Mouse (Mus musculus) stomach, embryonic 15.5 days (tissue): ENCODE results near the gene Clasp1. TPM values are rescaled to one million over a fixed set of nuclear protein-coding genes. Genes with fewer than 3 reads are reported as not detected.

Source experiments
- ATAC-seq: fragments of 200-750 bp; cut with Nextera tagmentation; 2 replicates; pipeline ENCODE4 v1.8.0; 2017; ENCODE audit warnings: low read depth, moderate number of reproducible peaks, moderate TSS enrichment; ENCODE audit not compliant: insufficient read depth, low FRiP score
- H3K27ac ChIP-seq: fragments of 300-500 bp; sonication (generic); 2 replicates; pipeline ENCODE4 v1.5.1; 2015; ENCODE audit warnings: mild to moderate bottlenecking, inconsistent platforms
- H3K27me3 ChIP-seq: fragments of 300-500 bp; sonication (generic); replicated peaks from 2 replicates; pipeline ENCODE4 v1.6.1; 2015; ENCODE audit warnings: inconsistent platforms
- H3K36me3 ChIP-seq: fragments of 300-500 bp; sonication (generic); 2 replicates; pipeline ENCODE4 v1.6.1; 2015; ENCODE audit warnings: inconsistent platforms
- H3K4me1 ChIP-seq: fragments of 300-500 bp; sonication (generic); 2 replicates; pipeline ENCODE4 v1.6.1; 2015; ENCODE audit warnings: inconsistent platforms
- H3K4me2 ChIP-seq: fragments of 300-500 bp; sonication (generic); 2 replicates; pipeline ENCODE4 v1.6.1; 2015; ENCODE audit warnings: mild to moderate bottlenecking, inconsistent platforms
- H3K4me3 ChIP-seq: fragments of 300-500 bp; sonication (generic); replicated peaks from 2 replicates; pipeline ENCODE4 v1.5.1; 2015; ENCODE audit warnings: inconsistent platforms
- H3K9ac ChIP-seq: fragments of 300-500 bp; sonication (generic); 2 replicates; pipeline ENCODE4 v1.6.1; 2015; ENCODE audit warnings: inconsistent platforms
- H3K9me3 ChIP-seq: fragments of 300-500 bp; sonication (generic); 2 replicates; pipeline ENCODE4 v1.6.1; 2016; ENCODE audit warnings: inconsistent platforms
- WGBS: fragments of 180-500 bp; shearing (Covaris S2); methylation state at CpG from one replicate; pipeline ENCODE4 v1.1.7; 2015; 5-methylcytosine and 5-hydroxymethylcytosine counted together
- polyA plus RNA-seq: library from polyadenylated mRNA; unstranded; fragments of >200 nt; fragmentation: Nextera tagmentation; extraction: Ambion mirVana; gene quantifications from 2 replicates; pipeline ENCODE4 v1.2.1, GENCODE M21; 2015

Clasp1 gene
- polyA plus RNA-seq, 1 experiment from 2014 or later = 38.7 TPM

DNA sequence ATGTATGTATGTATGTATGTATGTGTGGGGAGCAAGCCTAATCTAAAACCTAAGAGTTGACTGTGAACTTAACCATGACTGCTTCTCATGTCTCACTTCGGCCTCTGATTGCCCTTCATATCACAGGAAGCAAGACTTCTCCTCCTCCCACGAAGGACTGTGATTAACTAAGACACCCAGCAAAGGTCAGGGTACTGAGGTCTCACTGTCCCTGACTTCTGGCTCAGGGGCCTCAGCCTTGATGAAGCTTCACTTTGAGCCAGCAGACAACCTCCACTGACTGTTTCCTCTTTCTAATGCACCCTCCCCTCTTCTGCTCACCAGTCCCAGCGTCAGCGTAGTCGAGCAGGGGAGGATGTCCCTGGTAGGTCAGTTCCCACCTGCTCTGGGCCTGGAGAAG, 166.1 kb downstream of the Clasp1 start:
- H3K9me3 ChIP-seq = no peaks in the 10 kb centered on the region
- no peak overlapping the region for H3K27ac ChIP-seq
- no peaks in the 10 kb centered on the region for H3K27me3 ChIP-seq
- peaks cover 29% of the 10 kb centered on the region for H3K36me3 ChIP-seq
- 81% methylated on average over 5 of the region's 5 CpGs for WGBS
- no peak for ATAC-seq
- H3K9ac ChIP-seq = no peak overlapping the region
- no peak overlapping the region for H3K4me3 ChIP-seq
- H3K4me2 ChIP-seq = no peak overlapping the region
- no peaks in the 10 kb centered on the region for H3K4me1 ChIP-seq

DNA sequence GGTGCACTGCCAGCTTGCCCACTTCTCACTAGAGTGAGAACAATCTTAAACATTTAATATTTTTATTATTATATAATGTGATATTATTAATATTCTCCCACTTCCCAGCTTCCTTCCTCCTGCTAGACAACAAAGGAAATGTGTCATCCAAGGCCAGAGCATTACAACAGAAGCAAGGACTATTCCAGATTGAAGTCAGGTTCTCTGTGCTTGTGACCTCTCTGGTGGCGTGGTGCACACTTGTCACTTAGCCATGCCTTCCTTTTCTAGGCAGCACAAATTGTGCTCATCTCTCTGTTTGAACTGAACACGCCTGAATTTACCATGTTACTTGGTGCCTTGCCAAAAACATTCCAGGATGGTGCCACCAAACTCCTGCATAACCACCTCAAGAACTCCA, 170.9 kb downstream of the Clasp1 start:
- H3K4me3 ChIP-seq = no peak overlapping the region
- no peak overlapping the region for H3K9ac ChIP-seq
- H3K9me3 ChIP-seq = no peaks in the 10 kb centered on the region
- no peak overlapping the region for H3K4me2 ChIP-seq
- WGBS = 83% methylated on average over 2 of the region's 2 CpGs
- ATAC-seq = no peak
- H3K27ac ChIP-seq = no peak overlapping the region
- no peaks in the 10 kb centered on the region for H3K4me1 ChIP-seq
- H3K36me3 ChIP-seq = peaks cover 34% of the 10 kb centered on the region
- H3K27me3 ChIP-seq = no peaks in the 10 kb centered on the region

DNA sequence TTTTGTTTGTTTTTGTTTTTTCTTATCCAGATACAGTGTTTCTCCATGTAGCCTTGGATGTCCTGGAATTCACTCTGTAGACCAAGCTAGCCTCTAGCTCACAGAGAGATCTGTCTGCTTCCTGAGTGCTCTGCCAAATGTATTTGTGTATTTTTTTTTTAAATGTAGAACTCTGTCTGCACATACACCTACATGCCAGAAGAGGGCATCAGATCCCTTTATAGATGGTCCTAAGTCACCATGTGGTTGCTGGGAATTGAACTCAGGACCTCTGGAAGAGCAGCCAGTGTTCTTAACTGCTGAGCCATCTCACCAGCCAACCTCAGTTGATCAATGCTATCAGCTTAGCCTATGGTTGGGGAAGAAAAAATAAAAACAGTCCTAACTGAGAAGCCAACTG, 175.7 kb downstream of the Clasp1 start:
- no peaks in the 10 kb centered on the region for H3K4me1 ChIP-seq
- H3K4me3 ChIP-seq = no peak overlapping the region
- H3K36me3 ChIP-seq = peaks cover 39% of the 10 kb centered on the region
- H3K27ac ChIP-seq = no peak overlapping the region
- no peak overlapping the region for H3K4me2 ChIP-seq
- no peak overlapping the region for H3K9ac ChIP-seq
- no peaks in the 10 kb centered on the region for H3K27me3 ChIP-seq
- no peak for ATAC-seq
- H3K9me3 ChIP-seq = no peaks in the 10 kb centered on the region

- Histone ChIP-seq H3K36me3 (peaks cover 38% of the 10 kb centered on the region), H3K27ac (no peak overlapping the region), H3K4me3 (no peak overlapping the region), H3K27me3 (no peaks in the 10 kb centered on the region), H3K4me1 (no peaks in the 10 kb centered on the region), H3K9me3 (no peaks in the 10 kb centered on the region), H3K9ac (no peak overlapping the region), H3K4me2 (no peak overlapping the region)
- no peak for ATAC-seq
- 92% methylated on average over 3 of the region's 3 CpGs for WGBS
Measured at GRCm38 (mm10) chr1:118567659-118568058, 178.8 kb downstream of the Clasp1 start.

- Histone ChIP-seq H3K9me3 (no peaks in the 10 kb centered on the region), H3K27me3 (no peaks in the 10 kb centered on the region), H3K27ac (no peak overlapping the region), H3K9ac (no peak overlapping the region), H3K4me2 (no peak overlapping the region), H3K36me3 (peaks cover 21% of the 10 kb centered on the region), H3K4me1 (no peaks in the 10 kb centered on the region), H3K4me3 (no peak overlapping the region)
- ATAC-seq = no peak
- 87% methylated on average over 2 of the region's 2 CpGs for WGBS
Measured at GRCm38 (mm10) chr1:118580174-118580702, 191.4 kb downstream of the Clasp1 start.

DNA sequence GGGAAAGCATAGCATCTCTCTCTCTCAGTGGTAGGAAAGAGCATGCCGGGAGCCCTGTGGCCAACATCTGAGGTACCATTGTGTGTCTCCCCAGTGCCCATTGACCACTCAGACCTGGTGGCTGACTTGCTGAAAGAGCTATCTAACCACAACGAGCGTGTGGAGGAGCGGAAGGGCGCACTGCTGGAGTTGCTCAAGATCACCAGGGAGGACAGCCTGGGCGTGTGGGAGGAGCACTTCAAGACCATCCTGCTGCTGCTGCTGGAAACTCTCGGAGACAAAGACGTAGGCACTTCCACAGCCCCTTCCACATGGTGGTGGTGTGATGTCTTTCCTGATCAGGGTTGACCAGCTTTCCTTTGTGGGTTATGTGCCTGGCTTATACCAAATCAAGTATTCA, 192.3 kb downstream of the Clasp1 start:
- no peaks in the 10 kb centered on the region for H3K4me1 ChIP-seq
- no peak for ATAC-seq
- no peak overlapping the region for H3K27ac ChIP-seq
- H3K36me3 ChIP-seq = peaks cover 21% of the 10 kb centered on the region
- H3K9me3 ChIP-seq = no peaks in the 10 kb centered on the region
- H3K27me3 ChIP-seq = no peaks in the 10 kb centered on the region
- WGBS = 87% methylated on average over 8 of the region's 8 CpGs
- no peak overlapping the region for H3K4me2 ChIP-seq
- no peak overlapping the region for H3K9ac ChIP-seq
- H3K4me3 ChIP-seq = no peak overlapping the region

DNA sequence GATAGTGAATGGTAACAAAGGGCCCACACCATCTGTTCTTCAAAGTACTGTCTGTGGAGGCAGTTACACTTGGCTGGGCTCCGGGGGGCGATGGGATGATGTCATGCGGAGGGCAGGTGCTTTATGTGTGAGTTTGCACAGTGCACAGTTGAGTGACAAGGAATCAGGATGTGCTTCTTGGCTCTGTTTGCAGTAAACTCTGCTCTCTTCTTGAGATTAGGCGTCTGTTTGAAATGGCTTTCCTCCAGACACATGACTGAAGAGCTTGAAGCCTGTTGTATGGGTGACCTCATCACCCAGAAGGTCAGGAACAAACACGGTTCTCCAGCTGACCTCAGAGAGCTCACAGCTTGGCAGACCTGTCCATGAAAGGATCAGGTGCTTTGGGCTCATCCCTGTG, 200.9 kb downstream of the Clasp1 start:
- H3K36me3 ChIP-seq = peaks cover 18% of the 10 kb centered on the region; the same call in 1 of the 2 replicates
- H3K4me2 ChIP-seq = no peak overlapping the region
- H3K9ac ChIP-seq = no peak overlapping the region
- H3K27ac ChIP-seq = no peak overlapping the region
- WGBS = 68% methylated on average over 5 of the region's 5 CpGs
- no peaks in the 10 kb centered on the region for H3K9me3 ChIP-seq
- no peak overlapping the region for H3K4me3 ChIP-seq
- no peaks in the 10 kb centered on the region for H3K27me3 ChIP-seq
- no peak for ATAC-seq
- no peaks in the 10 kb centered on the region for H3K4me1 ChIP-seq

- H3K4me2 ChIP-seq = no peak overlapping the region
- WGBS = 91% methylated on average over 4 of the region's 4 CpGs
- no peak overlapping the region for H3K4me3 ChIP-seq
- peaks cover 19% of the 10 kb centered on the region; the same call in 1 of the 2 replicates for H3K36me3 ChIP-seq
- no peaks in the 10 kb centered on the region for H3K27me3 ChIP-seq
- no peaks in the 10 kb centered on the region for H3K4me1 ChIP-seq
- no peak overlapping the region for H3K9ac ChIP-seq
- no peaks in the 10 kb centered on the region for H3K9me3 ChIP-seq
- no peak overlapping the region for H3K27ac ChIP-seq
- no peak for ATAC-seq
Measured at GRCm38 (mm10) chr1:118592933-118593332, 204.1 kb downstream of the Clasp1 start.

GRCm38 (mm10) chr1:118595395-118595794, 206.5 kb downstream of the Clasp1 start:
- H3K4me1 ChIP-seq = no peaks in the 10 kb centered on the region
- no peaks in the 10 kb centered on the region for H3K27me3 ChIP-seq
- H3K9me3 ChIP-seq = no peaks in the 10 kb centered on the region
- peak; percentile 57; the same call in 1 of the 2 replicates for ATAC-seq
- no peak overlapping the region for H3K4me3 ChIP-seq
- no peak overlapping the region for H3K4me2 ChIP-seq
- 53% methylated on average over 2 of the region's 2 CpGs for WGBS
- H3K27ac ChIP-seq = no peak overlapping the region
- H3K9ac ChIP-seq = no peak overlapping the region
- peaks cover 27% of the 10 kb centered on the region for H3K36me3 ChIP-seq

- ATAC-seq = no peak
- no peaks in the 10 kb centered on the region for H3K27me3 ChIP-seq
- no peaks in the 10 kb centered on the region for H3K4me1 ChIP-seq
- H3K9me3 ChIP-seq = no peaks in the 10 kb centered on the region
- peaks cover 42% of the 10 kb centered on the region for H3K36me3 ChIP-seq
- H3K27ac ChIP-seq = peak overlapping the region; percentile 35; the same call in 1 of the 2 replicates
- H3K4me3 ChIP-seq = no peak overlapping the region
- 65% methylated on average over 2 of the region's 2 CpGs for WGBS
- H3K4me2 ChIP-seq = no peak overlapping the region
- H3K9ac ChIP-seq = no peak overlapping the region
Measured at GRCm38 (mm10) chr1:118597475-118598213, 208.8 kb downstream of the Clasp1 start.

DNA sequence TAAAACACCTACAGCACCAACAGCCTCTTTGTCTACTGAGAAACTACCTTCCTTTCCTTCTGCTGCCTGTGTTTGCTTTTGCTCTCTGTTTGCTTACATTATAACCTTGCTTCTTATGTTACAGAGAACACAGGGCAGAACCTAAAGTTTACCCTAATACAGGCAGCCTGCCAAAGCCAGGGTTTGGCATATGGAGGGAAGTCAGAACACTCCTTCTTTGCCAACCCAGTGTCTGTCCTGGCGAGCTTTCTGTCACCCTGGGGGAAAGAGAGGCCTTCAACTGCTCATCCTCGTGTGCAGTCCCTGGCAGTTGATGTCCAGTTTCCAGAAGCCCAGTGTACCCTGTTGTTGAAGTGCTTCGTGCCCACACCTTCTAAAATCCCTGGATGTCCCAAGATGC, 209.5 kb downstream of the Clasp1 start:
- no peak overlapping the region for H3K4me2 ChIP-seq
- peak overlapping the region; percentile 35; the same call in 1 of the 2 replicates for H3K27ac ChIP-seq
- no peaks in the 10 kb centered on the region for H3K4me1 ChIP-seq
- 59% methylated on average over 3 of the region's 3 CpGs for WGBS
- no peak overlapping the region for H3K4me3 ChIP-seq
- H3K27me3 ChIP-seq = no peaks in the 10 kb centered on the region
- no peak overlapping the region for H3K9ac ChIP-seq
- H3K36me3 ChIP-seq = peaks cover 47% of the 10 kb centered on the region
- H3K9me3 ChIP-seq = no peaks in the 10 kb centered on the region
- 0 out of 2 replicates have a peak, but pooled peaks have one; percentile 19 for ATAC-seq

- Histone ChIP-seq H3K36me3 (0 out of 2 replicates have a peak, but pooled peaks cover 6% of the 10 kb centered on the region), H3K4me2 (no peak overlapping the region), H3K4me3 (no peak overlapping the region), H3K9me3 (no peaks in the 10 kb centered on the region), H3K9ac (no peak overlapping the region), H3K27me3 (no peaks in the 10 kb centered on the region), H3K4me1 (no peaks in the 10 kb centered on the region), H3K27ac (no peak overlapping the region)
- WGBS = 86% methylated on average over 3 of the region's 3 CpGs
- no peak; the same call in 1 of the 2 replicates for ATAC-seq
Measured at GRCm38 (mm10) chr1:118613631-118614183, 224.8 kb downstream of the Clasp1 start.
